Mouse (Mus musculus) ZHBTc4 (cell line): ENCODE data around the gene 4921524J17Rik.

Source experiments
- DNase-seq: peaks from one replicate; pipeline ENCODE4 v3.0.0-alpha.2; 2011; ENCODE audit warnings: low read depth, low spot score

The 4921524J17Rik gene

DNA sequence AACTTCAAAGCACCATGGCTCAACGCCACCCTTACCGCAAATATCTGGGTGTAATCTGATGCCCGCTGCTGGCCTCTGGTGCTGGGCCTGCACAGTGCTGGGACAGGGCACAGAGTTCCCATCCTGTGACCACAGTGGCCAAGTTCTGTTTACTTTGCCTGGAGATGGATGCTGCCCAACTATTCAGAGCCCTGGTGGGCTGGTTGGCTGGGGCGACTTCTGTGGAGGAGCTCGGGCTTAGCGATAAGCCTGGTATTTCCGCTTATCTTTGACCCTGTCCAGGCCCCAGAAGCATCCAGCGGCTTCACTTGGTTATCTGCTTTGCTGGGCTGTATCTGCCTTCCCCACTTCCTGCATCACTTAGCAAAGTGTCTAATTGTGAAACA, 51.8 kb downstream of the 4921524J17Rik start:
- no peak for DNase-seq

DNA sequence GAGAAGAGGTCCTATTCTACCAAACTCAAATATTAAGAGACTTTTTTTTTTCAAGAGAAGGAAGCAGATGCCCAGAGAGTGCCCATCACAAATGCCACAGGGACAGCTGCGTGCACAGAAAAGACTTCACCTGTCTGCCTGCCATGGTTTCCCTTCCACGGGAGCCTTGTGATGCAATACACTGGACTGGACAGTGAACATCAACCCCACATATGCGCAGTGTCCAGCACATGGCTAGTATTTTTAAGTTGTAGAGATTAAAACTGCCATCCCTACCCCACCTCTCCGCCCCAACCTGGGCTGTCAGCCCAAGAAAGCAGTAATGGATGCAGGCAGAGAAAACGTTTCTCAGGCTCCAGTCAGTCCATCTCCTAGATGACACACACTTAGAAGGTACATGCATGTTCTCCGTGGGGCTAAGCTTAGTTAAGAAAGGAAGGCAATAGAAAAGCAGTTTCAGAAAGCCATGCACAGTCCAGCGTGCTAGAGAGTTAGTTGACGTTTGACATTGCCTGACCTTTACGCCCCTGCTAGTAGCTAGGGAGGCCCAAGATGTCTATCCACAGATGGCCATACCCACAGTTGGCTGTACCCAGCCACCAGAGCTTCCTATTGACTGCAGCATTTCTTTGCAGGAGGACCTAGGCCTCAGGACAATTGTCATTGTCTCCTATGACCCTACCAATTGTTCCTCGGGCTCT, 52.4 kb downstream of the 4921524J17Rik start:
- DNase-seq: no peak

DNA sequence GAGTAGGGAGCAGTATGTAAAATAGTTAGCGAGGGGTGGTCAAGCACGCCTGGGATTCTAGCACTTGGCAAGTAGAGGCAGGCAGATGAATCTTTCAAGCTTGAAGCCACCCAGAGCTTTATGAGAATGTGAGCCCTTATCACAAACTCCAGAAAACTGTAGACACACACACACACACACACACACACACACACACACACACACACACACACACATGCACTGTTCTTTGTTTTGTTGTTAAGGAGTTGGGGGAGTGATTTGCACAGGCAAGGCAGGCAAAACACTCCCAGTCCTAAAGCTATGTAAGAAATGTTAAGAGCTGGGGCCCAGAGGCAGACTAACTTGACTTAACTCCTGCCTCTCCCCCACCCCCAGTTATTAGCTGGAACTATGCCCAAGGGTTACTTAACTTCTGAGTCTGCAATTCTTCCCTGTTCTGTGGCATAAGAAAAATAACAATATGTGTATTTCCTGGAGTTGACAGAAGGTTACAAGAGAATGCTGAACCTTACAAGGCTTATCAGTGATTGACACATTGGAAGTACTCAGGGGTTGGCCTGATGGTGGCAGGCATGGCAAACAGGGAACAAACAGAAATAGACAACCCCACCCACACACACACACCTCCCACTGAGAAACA, 53.4 kb downstream of the 4921524J17Rik start:
- no peak for DNase-seq

DNA sequence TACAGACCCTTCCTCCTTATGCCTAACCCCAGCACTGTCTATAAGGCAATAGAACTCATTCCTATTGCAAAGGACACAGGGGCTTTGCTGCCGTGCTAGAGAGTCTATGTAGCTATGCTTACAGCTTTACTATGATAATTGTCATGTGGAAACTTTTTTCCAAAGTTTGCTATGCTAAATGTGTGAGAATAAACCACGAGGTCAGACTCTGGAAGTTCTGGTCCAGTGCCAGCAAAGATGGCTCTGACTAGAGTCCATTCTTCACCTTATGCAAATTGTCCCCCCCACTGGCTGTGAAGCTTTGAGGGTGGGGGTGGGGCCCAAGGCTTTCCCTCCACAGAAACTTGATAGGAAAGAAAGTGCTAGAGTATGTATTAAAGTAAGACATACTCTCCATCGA, 56.1 kb downstream of the 4921524J17Rik start:
- no peak for DNase-seq

DNA sequence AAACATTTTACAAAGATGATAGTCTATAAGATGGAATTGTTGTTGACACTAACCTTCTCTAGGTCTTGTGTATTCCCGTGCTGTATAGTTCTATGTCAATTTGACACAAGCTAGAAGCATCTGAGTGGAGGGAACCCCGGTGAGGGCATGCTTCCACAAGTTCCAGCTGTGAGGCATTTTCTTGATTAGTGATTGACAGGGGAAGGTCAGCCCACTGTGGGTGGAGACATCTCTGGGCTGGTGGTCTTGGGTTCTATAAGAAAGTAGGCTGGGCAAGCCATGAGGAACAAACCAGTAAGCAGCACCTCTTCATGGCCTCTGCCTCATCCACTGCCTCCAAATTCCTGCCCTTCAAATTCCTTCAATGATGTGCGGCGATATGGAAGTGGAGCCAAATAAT, 58.3 kb downstream of the 4921524J17Rik start:
- DNase-seq: no peak

DNA sequence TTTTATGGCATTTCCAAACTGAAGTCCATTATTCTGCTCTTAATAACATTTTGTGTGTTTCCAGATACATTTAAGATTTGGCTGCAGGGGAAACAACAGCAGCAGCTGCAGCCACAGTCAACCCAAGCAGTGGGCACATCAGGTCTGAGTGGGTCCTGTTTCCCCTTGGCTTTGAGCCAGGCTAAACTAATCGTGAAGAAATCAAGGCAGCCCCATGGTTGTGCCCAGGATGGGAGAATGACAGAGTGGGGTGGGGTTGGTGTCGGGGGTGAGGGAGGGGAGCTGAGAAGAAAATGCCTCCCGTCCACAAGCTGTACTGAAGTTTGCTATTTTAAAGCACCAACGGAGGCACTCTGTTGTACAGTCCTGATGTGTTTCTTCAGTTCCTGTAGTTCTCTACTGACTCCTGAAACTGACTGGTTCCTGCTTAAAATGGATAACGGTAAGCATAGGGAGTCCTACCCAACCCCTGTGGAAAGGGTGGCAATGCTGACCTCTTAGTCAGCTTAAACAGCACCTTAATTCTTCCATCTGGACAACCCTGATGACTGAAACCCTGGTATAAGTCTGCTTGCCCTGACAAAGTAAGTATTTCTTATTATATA, 59.1 kb downstream of the 4921524J17Rik start:
- no peak for DNase-seq

DNA sequence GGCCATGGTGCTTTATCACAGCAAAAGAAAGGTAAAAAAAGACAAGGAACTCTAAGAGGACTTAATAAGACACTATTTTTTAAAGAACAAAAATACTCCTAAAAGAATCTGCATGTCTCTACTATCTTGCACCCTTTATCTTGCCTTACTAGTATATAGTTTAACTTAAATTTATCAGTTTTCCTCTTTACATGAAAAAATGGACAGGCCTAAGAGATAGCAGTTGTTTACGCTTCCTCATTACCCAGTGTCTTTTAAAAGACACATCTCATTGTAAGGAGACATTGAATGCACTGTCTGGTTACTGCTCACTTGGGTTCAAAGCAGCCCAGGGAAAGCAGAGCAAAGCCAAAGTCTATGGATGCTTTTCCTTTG, 60.2 kb downstream of the 4921524J17Rik start:
- DNase-seq: no peak

DNA sequence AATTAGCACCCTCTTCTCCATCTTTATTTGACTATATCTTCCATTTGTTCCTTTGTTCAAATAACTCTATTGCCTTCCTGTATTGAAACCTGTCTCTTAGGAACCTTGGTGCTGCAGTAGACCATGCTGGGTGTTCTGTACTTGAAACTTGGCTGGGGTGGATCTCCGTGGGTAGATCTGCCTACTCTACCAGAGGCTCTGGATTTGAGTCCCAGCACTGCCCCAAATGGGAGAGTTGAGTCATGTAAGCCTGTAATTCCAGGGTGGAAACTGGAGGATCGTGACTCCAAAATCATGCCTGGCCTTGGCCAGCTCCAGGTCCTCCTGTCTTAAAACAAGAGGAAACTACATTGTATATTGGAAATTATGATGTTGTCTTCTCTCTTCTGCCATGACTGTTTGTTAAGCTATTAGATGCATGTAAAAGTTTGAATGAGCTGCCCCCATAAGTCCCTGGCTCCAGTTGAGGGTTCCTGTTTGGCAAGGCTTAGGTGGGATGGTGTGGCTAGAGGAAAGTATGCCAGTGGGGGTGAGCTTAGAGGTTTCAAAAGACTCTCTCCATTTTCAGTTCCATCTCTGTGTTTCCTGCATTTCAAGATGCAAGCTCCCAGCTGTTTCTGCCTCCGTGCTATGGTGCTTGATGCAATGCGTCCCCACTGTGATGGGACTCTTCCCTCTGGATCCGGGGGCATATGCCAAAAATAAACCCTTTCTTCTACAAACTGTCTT, 60.7 kb downstream of the 4921524J17Rik start:
- no peak for DNase-seq

DNA sequence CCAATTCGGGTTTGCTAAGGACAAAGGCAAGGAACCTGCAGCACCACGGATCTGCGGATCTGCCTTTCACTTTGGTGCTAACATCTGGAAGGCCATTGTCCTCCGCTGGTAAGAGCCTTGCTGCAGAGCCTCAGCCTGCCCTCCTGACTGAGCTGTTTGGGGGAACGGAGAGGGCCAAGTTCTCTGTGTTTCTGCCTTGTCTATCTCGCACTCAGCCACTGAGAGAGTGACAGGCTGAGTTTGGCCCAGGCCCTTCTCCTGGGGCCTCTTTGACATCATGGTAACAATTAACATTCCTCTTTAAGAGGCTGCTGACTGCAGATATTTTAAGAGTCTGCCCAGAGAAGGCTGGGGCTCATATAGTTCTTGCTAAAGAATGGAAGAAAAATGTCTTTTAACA, 67.5 kb downstream of the 4921524J17Rik start:
- DNase-seq: no peak

DNA sequence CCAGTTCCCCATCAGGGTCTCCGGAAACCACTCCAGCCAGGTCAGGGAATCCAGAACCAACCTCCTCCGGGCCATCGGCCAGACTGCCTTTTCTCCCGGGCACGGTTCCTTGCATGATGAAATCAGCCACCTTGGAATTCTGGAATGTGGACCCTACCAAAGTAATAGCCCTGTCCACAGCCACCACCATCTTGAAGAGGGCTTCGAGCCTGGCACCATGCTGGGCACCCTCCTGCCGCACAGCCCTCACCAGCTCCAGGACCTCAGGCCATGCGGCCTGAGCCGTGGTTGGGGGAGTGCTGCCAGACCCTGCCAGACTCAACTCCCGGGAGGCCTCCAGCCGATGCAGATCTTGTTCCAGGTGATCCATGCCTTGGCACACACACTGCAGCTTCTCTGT, 68.0 kb downstream of the 4921524J17Rik start:
- no peak for DNase-seq

DNA sequence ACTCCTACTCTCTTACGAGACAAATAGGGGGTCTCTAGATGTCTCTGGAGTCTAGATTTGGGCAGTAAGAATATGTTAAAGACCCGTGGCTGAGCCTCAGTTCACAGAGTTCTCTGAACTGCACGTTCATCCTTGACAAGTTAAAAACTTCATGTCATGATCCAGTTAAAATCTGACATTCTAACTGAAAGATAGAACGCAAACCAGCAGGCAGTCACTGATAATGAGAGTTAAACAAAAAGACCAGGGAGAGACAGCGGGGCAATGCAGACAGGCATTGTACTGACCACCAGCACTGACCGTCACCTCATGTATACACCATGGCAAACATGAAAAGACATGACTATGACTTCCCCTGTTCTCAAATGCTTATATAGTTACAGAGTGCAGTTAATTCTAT, 69.2 kb downstream of the 4921524J17Rik start:
- no peak for DNase-seq

DNA sequence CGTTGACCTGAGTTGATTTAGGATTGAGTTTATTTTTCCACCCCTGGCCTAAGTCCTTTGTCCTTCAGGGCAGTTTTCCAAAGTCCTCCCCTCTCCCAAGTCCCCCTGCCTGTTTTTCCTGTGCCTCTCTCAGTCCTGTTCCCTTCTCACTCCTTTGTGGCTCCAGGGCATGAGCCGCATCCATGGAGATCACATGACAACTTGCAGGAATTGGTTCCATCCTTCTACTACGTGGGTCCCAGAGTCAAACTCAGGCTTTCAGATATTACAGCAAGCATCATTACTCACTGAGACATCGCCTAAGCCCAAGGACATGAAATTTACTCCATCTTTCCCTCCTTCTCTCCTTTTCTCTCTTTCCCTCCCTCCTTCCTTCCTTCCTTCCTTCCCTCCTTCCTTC, 70.4 kb downstream of the 4921524J17Rik start:
- no peak for DNase-seq
